ENCODE assay signal across 24 mouse cellular contexts in the genomic region with DNA sequence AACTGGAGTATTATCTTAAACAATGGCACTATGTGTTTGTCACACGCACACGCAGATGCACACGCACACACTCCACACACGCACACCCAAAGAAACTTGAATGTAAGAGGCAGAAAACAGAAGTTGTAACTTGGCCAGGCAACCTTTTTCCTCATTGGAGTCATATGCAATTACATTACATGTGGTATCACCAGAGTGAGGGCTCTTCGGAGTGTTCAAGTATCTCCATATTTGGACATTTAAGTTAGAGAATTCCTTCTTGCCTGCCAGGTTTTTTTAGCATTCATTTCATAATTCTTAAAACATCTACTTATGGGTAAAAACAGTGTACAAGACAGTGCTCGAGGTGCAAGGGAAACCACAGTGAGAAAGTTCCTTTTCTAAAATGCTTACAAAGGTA. TPM values are rescaled to one million over a fixed set of nuclear protein-coding genes. Genes with fewer than 3 reads are reported as not detected.
DNase-seq lines count a peak whose midpoint lies in the region; ATAC-seq and TF ChIP-seq lines count a peak whose summit lies in the region.
"Had no signal": no experiment of that assay in that cellular context is flagged by ENCODE, and none has a peak within 500 bp of the region (broad histone marks: within the 10 kb centered on the region; RNA-seq: fewer than 3 reads in every experiment).

No protein-coding gene starts in this region.

- no peak overlapping the region for H3K4me3 ChIP-seq in lung, embryonic 16.5 days (ENCODE audit: low read length)
- H3K4me3 ChIP-seq in stomach, embryonic 15.5 days (replicated peaks): no peak overlapping the region
- no peak overlapping the region for H3K4me3 ChIP-seq in stomach, postnatal 0 days (ENCODE audit: low read depth, low read length)
- H3K4me3 ChIP-seq in limb, embryonic 10.5 days: no peak overlapping the region
- H3K4me3 ChIP-seq: embryonic facial prominence, embryonic 12.5 days; forebrain, embryonic 12.5 days; gastrocnemius, adult 2 months; heart, embryonic 15.5 days had no signal

- H3K4me1 ChIP-seq in lung, embryonic 16.5 days (replicated peaks; ENCODE audit: control insufficient read depth, insufficient read depth, low read length): no peaks in the 10 kb centered on the region; the same call in 1 of the 2 replicates
- peaks cover 3% of the 10 kb centered on the region; the same call in 1 of the 2 replicates for H3K4me1 ChIP-seq in stomach, embryonic 15.5 days
- no peaks in the 10 kb centered on the region for H3K4me1 ChIP-seq in stomach, postnatal 0 days (replicated peaks; ENCODE audit: control insufficient read depth, insufficient read depth)
- peaks cover 8% of the 10 kb centered on the region for H3K4me1 ChIP-seq in limb, embryonic 10.5 days

- no peak for TF ChIP-seq EP300 in stomach, postnatal 0 days (optimal IDR thresholded peaks at IDR 0.05)

- ATAC-seq in frontal cortex, adult (ENCODE audit: low TSS enrichment): peak; percentile 31; the same call in 1 of the 2 replicates
- ATAC-seq in lung, embryonic 16.5 days (ENCODE audit: low read depth): 0 out of 2 replicates have a peak, but pooled peaks have one; percentile 32
- no peak for ATAC-seq in stomach, embryonic 15.5 days (ENCODE audit: insufficient read depth, low FRiP score, low read depth)
- ATAC-seq in stomach, postnatal 0 days (ENCODE audit: low FRiP score, low TSS enrichment): no peak
- ATAC-seq: forebrain, embryonic 16.5 days had no signal

- TF ChIP-seq CTCF in stomach, postnatal 0 days (IDR thresholded peaks at IDR 0.05; ENCODE audit: low read depth): no peak

- WGBS in lung, embryonic 16.5 days: 72% methylated on average over 6 of the region's 6 CpGs
- WGBS in stomach, embryonic 15.5 days: 79% methylated on average over 6 of the region's 6 CpGs
- 83% methylated on average over 6 of the region's 6 CpGs for WGBS in stomach, postnatal 0 days
- 96% methylated on average over 6 of the region's 6 CpGs for WGBS in limb, embryonic 10.5 days

- no peak overlapping the region for H3K9ac ChIP-seq in lung, embryonic 16.5 days (ENCODE audit: low read length)
- H3K9ac ChIP-seq in stomach, embryonic 15.5 days: no peak overlapping the region
- no peak overlapping the region for H3K9ac ChIP-seq in stomach, postnatal 0 days (ENCODE audit: low read length)
- H3K9ac ChIP-seq: embryonic facial prominence, embryonic 12.5 days; forebrain, embryonic 12.5 days; heart, embryonic 15.5 days; hindbrain, embryonic 14.5 days had no signal

- H3K9me3 ChIP-seq in lung, embryonic 16.5 days (ENCODE audit: control insufficient read depth, low read length): no peaks in the 10 kb centered on the region
- no peaks in the 10 kb centered on the region for H3K9me3 ChIP-seq in stomach, embryonic 15.5 days
- H3K9me3 ChIP-seq in stomach, postnatal 0 days (ENCODE audit: control insufficient read depth, low read length): no peaks in the 10 kb centered on the region
- H3K9me3 ChIP-seq in limb, embryonic 10.5 days (replicated peaks): no peaks in the 10 kb centered on the region
- H3K9me3 ChIP-seq: embryonic facial prominence, embryonic 12.5 days; forebrain, embryonic 12.5 days; heart, embryonic 15.5 days had no signal

- DNase-seq in frontal cortex, postnatal 36 days (ENCODE audit: low spot score in 2 of 2): no peak
- no peak for DNase-seq in lung, postnatal 10 days
- DNase-seq in stomach, postnatal 0 days (ENCODE audit: low spot score): no peak
- DNase-seq in limb, embryonic 10.5 days (ENCODE audit: low spot score): no peak
- no peak for DNase-seq in cerebellum, postnatal 10 days
- DNase-seq: adrenal gland, postnatal 10 days; B cell, adult 2 months; cerebellum, adult 11 months; cerebellum, adult 8-10 months; cerebellum, postnatal 25 days; gastrocnemius, adult 2 months; gastrocnemius, postnatal 25 days; heart, adult 18-20 months; heart, postnatal 14 days had no signal

- no peak overlapping the region for H3K4me2 ChIP-seq in lung, embryonic 16.5 days (ENCODE audit: low read depth, low read length)
- H3K4me2 ChIP-seq in stomach, embryonic 15.5 days: no peak overlapping the region
- H3K4me2 ChIP-seq in stomach, postnatal 0 days (replicated peaks; ENCODE audit: low read depth): no peak overlapping the region
- H3K4me2 ChIP-seq: embryonic facial prominence, embryonic 12.5 days; forebrain, embryonic 12.5 days; heart, embryonic 11.5 days; heart, embryonic 15.5 days; hindbrain, embryonic 14.5 days had no signal

- no peak overlapping the region for H3K27ac ChIP-seq in lung, embryonic 16.5 days (ENCODE audit: low read length)
- H3K27ac ChIP-seq in stomach, embryonic 15.5 days: 0 out of 2 replicates have a peak overlapping the region, but pooled peaks have one; percentile 18
- H3K27ac ChIP-seq in stomach, postnatal 0 days (replicated peaks): no peak overlapping the region
- no peak overlapping the region for H3K27ac ChIP-seq in limb, embryonic 10.5 days
- H3K27ac ChIP-seq: embryonic facial prominence, embryonic 12.5 days; forebrain, embryonic 12.5 days; gastrocnemius, adult 2 months; heart, embryonic 15.5 days; hindbrain, embryonic 14.5 days had no signal

- H3K27me3 ChIP-seq in lung, embryonic 16.5 days (ENCODE audit: control insufficient read depth, insufficient read depth, low read depth, low read length): no peaks in the 10 kb centered on the region
- H3K27me3 ChIP-seq in stomach, embryonic 15.5 days (replicated peaks): no peaks in the 10 kb centered on the region
- no peaks in the 10 kb centered on the region for H3K27me3 ChIP-seq in stomach, postnatal 0 days (ENCODE audit: control insufficient read depth, insufficient read depth, low read length)
- no peaks in the 10 kb centered on the region for H3K27me3 ChIP-seq in limb, embryonic 10.5 days (ENCODE audit: low read depth, poor library complexity, severe bottlenecking)
- H3K27me3 ChIP-seq: embryonic facial prominence, embryonic 12.5 days; forebrain, embryonic 12.5 days; heart, embryonic 15.5 days had no signal

- no peaks in the 10 kb centered on the region for H3K36me3 ChIP-seq in lung, embryonic 16.5 days (ENCODE audit: control insufficient read depth, insufficient read depth, low read length)
- H3K36me3 ChIP-seq in stomach, embryonic 15.5 days: no peaks in the 10 kb centered on the region
- H3K36me3 ChIP-seq in stomach, postnatal 0 days (ENCODE audit: control insufficient read depth, insufficient read depth, low read length): no peaks in the 10 kb centered on the region
- no peaks in the 10 kb centered on the region for H3K36me3 ChIP-seq in limb, embryonic 10.5 days
- H3K36me3 ChIP-seq: embryonic facial prominence, embryonic 12.5 days; forebrain, embryonic 12.5 days; G1E; heart, embryonic 15.5 days had no signal

RNA-seq across cellular contexts. Expression of gene Parp8, which starts 6.7 kb away (rescaled TPM):
- 9.6 and 10.1 TPM in 2 replicates for polyA plus RNA-seq in lung, embryonic 16.5 days (2015; fragmentation: Nextera tagmentation; extraction: Ambion mirVana)
- 14.1 and 15.7 TPM in 2 replicates for polyA plus RNA-seq in stomach, embryonic 15.5 days (2015; fragmentation: Nextera tagmentation; extraction: Ambion mirVana)
- 6.1 and 6.7 TPM in 2 replicates for polyA plus RNA-seq in stomach, postnatal 0 days (2015; fragmentation: Nextera tagmentation; extraction: Ambion mirVana)
- polyA plus RNA-seq in limb, embryonic 10.5 days (2016; fragmentation: Nextera tagmentation; extraction: Ambion mirVana): 11.1 and 14.7 TPM in 2 replicates
- polyA plus RNA-seq: G1E had no signal

Comparison
In these comparisons a context has a peak if more than half of its experiments do, and no peak if none do; other contexts are left out.
1. ATAC-seq: peak in frontal cortex, adult (single experiment) and lung, embryonic 16.5 days (single experiment); none in stomach, embryonic 15.5 days (single experiment) and stomach, postnatal 0 days (single experiment).